Comparison of ENCODE assay signal across 21 mouse cellular contexts in genomic region chr5:137791553-137791952, GRCm38 (mm10). TPM values are rescaled to one million over a fixed set of nuclear protein-coding genes. Genes with fewer than 3 reads are reported as not detected.
DNase-seq lines count a peak whose midpoint lies in the region; ATAC-seq and TF ChIP-seq lines count a peak whose summit lies in the region.
"Had no signal": no experiment of that assay in that cellular context is flagged by ENCODE, and none has a peak within 500 bp of the region (broad histone marks: within the 10 kb centered on the region; RNA-seq: fewer than 3 reads in every experiment).

No protein-coding gene starts in this region.

- no peak for DNase-seq in gastrocnemius, adult 2 months
- no peak for DNase-seq in gastrocnemius, adult 18-20 months (ENCODE audit: low spot score)
- peak; percentile 22 for DNase-seq in kidney, postnatal 0 days (ENCODE audit: low spot score)
- DNase-seq in kidney, adult 18-20 months: no peak
- no peak for DNase-seq in midbrain, postnatal 0 days (ENCODE audit: low spot score)
- DNase-seq in midbrain, embryonic 11.5 days (ENCODE audit: low spot score, missing footprints): no peak
- DNase-seq in stomach, postnatal 0 days (ENCODE audit: low spot score): no peak
- no peak for DNase-seq in adrenal gland, postnatal 25 days
- DNase-seq: adrenal gland, postnatal 36 days; cerebellum, adult 2 months; cerebellum, postnatal 36 days; layer of hippocampus, postnatal 36 days; lung, adult 2 months; thymus, postnatal 36 days had no signal

- no peak overlapping the region for H3K27ac ChIP-seq in gastrocnemius, adult 2 months
- H3K27ac ChIP-seq in kidney, postnatal 0 days: no peak overlapping the region
- no peak overlapping the region for H3K27ac ChIP-seq in midbrain, postnatal 0 days (ENCODE audit: low read depth, low read length)
- H3K27ac ChIP-seq in midbrain, embryonic 11.5 days (ENCODE audit: low read depth, low read length): no peak overlapping the region
- H3K27ac ChIP-seq in stomach, postnatal 0 days (replicated peaks): no peak overlapping the region
- H3K27ac ChIP-seq: embryonic facial prominence, embryonic 10.5 days; forebrain, embryonic 13.5 days; heart, embryonic 15.5 days; kidney, embryonic 15.5 days; limb, embryonic 15.5 days; midbrain, embryonic 12.5 days; neural tube, embryonic 12.5 days had no signal

- H3K9ac ChIP-seq in kidney, postnatal 0 days (ENCODE audit: low read depth, low read length): no peak overlapping the region
- H3K9ac ChIP-seq in midbrain, postnatal 0 days (replicated peaks; ENCODE audit: low read length, poor library complexity, severe bottlenecking): no peak overlapping the region
- no peak overlapping the region for H3K9ac ChIP-seq in midbrain, embryonic 11.5 days (ENCODE audit: low read length)
- no peak overlapping the region for H3K9ac ChIP-seq in stomach, postnatal 0 days (ENCODE audit: low read length)
- H3K9ac ChIP-seq: forebrain, embryonic 13.5 days; heart, embryonic 15.5 days; kidney, embryonic 15.5 days; limb, embryonic 15.5 days; midbrain, embryonic 12.5 days; neural tube, embryonic 12.5 days had no signal

- H3K4me3 ChIP-seq in gastrocnemius, adult 2 months: no peak overlapping the region
- H3K4me3 ChIP-seq in kidney, postnatal 0 days (replicated peaks; ENCODE audit: low read depth, low read length): no peak overlapping the region
- H3K4me3 ChIP-seq in midbrain, postnatal 0 days (ENCODE audit: low read depth, low read length): no peak overlapping the region
- H3K4me3 ChIP-seq in midbrain, embryonic 11.5 days (ENCODE audit: low read depth, low read length): no peak overlapping the region
- H3K4me3 ChIP-seq in stomach, postnatal 0 days (ENCODE audit: low read depth, low read length): no peak overlapping the region
- H3K4me3 ChIP-seq: embryonic facial prominence, embryonic 10.5 days; forebrain, embryonic 13.5 days; heart, embryonic 15.5 days; kidney, embryonic 15.5 days; limb, embryonic 15.5 days; midbrain, embryonic 12.5 days; neural tube, embryonic 12.5 days had no signal

- H3K4me2 ChIP-seq in kidney, postnatal 0 days (ENCODE audit: low read length): no peak overlapping the region
- no peak overlapping the region for H3K4me2 ChIP-seq in midbrain, postnatal 0 days (ENCODE audit: low read depth, low read length, poor library complexity, severe bottlenecking)
- H3K4me2 ChIP-seq in midbrain, embryonic 11.5 days: no peak overlapping the region
- no peak overlapping the region for H3K4me2 ChIP-seq in stomach, postnatal 0 days (replicated peaks; ENCODE audit: low read depth)
- H3K4me2 ChIP-seq: forebrain, embryonic 13.5 days; heart, embryonic 15.5 days; kidney, embryonic 15.5 days; limb, embryonic 15.5 days; midbrain, embryonic 12.5 days; neural tube, embryonic 12.5 days had no signal

- no peak for ATAC-seq in kidney, postnatal 0 days (replicated peaks; ENCODE audit: low FRiP score, low read depth)
- no peak for ATAC-seq in midbrain, postnatal 0 days (ENCODE audit: low FRiP score)
- no peak for ATAC-seq in midbrain, embryonic 11.5 days (ENCODE audit: low FRiP score)
- ATAC-seq in stomach, postnatal 0 days (ENCODE audit: low FRiP score, low TSS enrichment): no peak
- ATAC-seq: forebrain, embryonic 13.5 days had no signal

- H3K4me1 ChIP-seq in kidney, postnatal 0 days (replicated peaks; ENCODE audit: insufficient read depth, low read length): no peaks in the 10 kb centered on the region
- H3K4me1 ChIP-seq in midbrain, postnatal 0 days (ENCODE audit: insufficient read depth, low read length): 0 out of 2 replicates have a peak, but pooled peaks cover 2% of the 10 kb centered on the region
- no peaks in the 10 kb centered on the region for H3K4me1 ChIP-seq in midbrain, embryonic 11.5 days (ENCODE audit: control insufficient read depth, insufficient read depth, low read length)
- no peaks in the 10 kb centered on the region for H3K4me1 ChIP-seq in stomach, postnatal 0 days (replicated peaks; ENCODE audit: control insufficient read depth, insufficient read depth)
- H3K4me1 ChIP-seq: neural tube, embryonic 12.5 days had no signal

- H3K27me3 ChIP-seq in kidney, postnatal 0 days (ENCODE audit: insufficient read depth, low read length): no peaks in the 10 kb centered on the region
- H3K27me3 ChIP-seq in midbrain, postnatal 0 days (ENCODE audit: insufficient read depth, low read length): no peaks in the 10 kb centered on the region
- H3K27me3 ChIP-seq in midbrain, embryonic 11.5 days (ENCODE audit: control insufficient read depth, insufficient read depth, low read length): peaks cover 2% of the 10 kb centered on the region; the same call in 1 of the 2 replicates
- H3K27me3 ChIP-seq in stomach, postnatal 0 days (ENCODE audit: control insufficient read depth, insufficient read depth, low read length): no peaks in the 10 kb centered on the region
- H3K27me3 ChIP-seq: heart, embryonic 15.5 days; kidney, embryonic 15.5 days; limb, embryonic 15.5 days; neural tube, embryonic 12.5 days had no signal

- TF ChIP-seq CTCF in gastrocnemius, adult 2 months (IDR thresholded peaks at IDR 0.05): peak; percentile 52
- TF ChIP-seq CTCF in kidney, postnatal 0 days (IDR thresholded peaks at IDR 0.05; ENCODE audit: low read depth): peak; percentile 55
- peak; percentile 59 for TF ChIP-seq CTCF in midbrain, postnatal 0 days (IDR thresholded peaks at IDR 0.05)
- TF ChIP-seq CTCF in stomach, postnatal 0 days (IDR thresholded peaks at IDR 0.05; ENCODE audit: low read depth): peak; percentile 61

- H3K36me3 ChIP-seq in kidney, postnatal 0 days (ENCODE audit: insufficient read depth, low read length): no peaks in the 10 kb centered on the region
- no peaks in the 10 kb centered on the region for H3K36me3 ChIP-seq in midbrain, postnatal 0 days (ENCODE audit: insufficient read depth, low read length)
- no peaks in the 10 kb centered on the region for H3K36me3 ChIP-seq in midbrain, embryonic 11.5 days (ENCODE audit: control insufficient read depth, insufficient read depth, low read length)
- no peaks in the 10 kb centered on the region for H3K36me3 ChIP-seq in stomach, postnatal 0 days (ENCODE audit: control insufficient read depth, insufficient read depth, low read length)
- H3K36me3 ChIP-seq: embryonic facial prominence, embryonic 10.5 days; heart, embryonic 15.5 days; kidney, embryonic 15.5 days; limb, embryonic 15.5 days; midbrain, embryonic 12.5 days; neural tube, embryonic 12.5 days had no signal

- TF ChIP-seq EP300 in stomach, postnatal 0 days (optimal IDR thresholded peaks at IDR 0.05): no peak

- intact Hi-C loops in gastrocnemius, adult 2 months (cut with DNase I): no loop called here

- no peaks in the 10 kb centered on the region for H3K9me3 ChIP-seq in kidney, postnatal 0 days (replicated peaks; ENCODE audit: low read length)
- H3K9me3 ChIP-seq in midbrain, postnatal 0 days (ENCODE audit: low read length): no peaks in the 10 kb centered on the region
- peaks cover 2% of the 10 kb centered on the region; the same call in 1 of the 2 replicates for H3K9me3 ChIP-seq in midbrain, embryonic 11.5 days (ENCODE audit: control insufficient read depth, low read length)
- no peaks in the 10 kb centered on the region for H3K9me3 ChIP-seq in stomach, postnatal 0 days (ENCODE audit: control insufficient read depth, low read length)
- H3K9me3 ChIP-seq: embryonic facial prominence, embryonic 10.5 days; forebrain, embryonic 13.5 days; heart, embryonic 15.5 days; kidney, embryonic 15.5 days; limb, embryonic 15.5 days; midbrain, embryonic 12.5 days; neural tube, embryonic 12.5 days had no signal

RNA-seq across cellular contexts. Expression of gene Zcwpw1, which starts 4.0 kb away (rescaled TPM):
- under 1 TPM; 0.20 to 0.39 TPM for total RNA-seq in gastrocnemius, adult 2 months (2021)
- under 1 TPM; 0.14 to 0.26 TPM for total RNA-seq in gastrocnemius, adult 18-20 months (2021)
- 14.5 and 15.7 TPM in 2 replicates for polyA plus RNA-seq in kidney, postnatal 0 days (2015; fragmentation: Nextera tagmentation; extraction: Ambion mirVana)
- total RNA-seq in midbrain, postnatal 0 days (2014; rRNA removed): 5.8 and 7.7 TPM in 2 replicates
- polyA plus RNA-seq in midbrain, postnatal 0 days (2015; fragmentation: Nextera tagmentation; extraction: Ambion mirVana): 9.0 and 9.4 TPM in 2 replicates
- 11.4 and 14.8 TPM in 2 replicates for polyA plus RNA-seq in midbrain, embryonic 11.5 days (2014; fragmentation: Nextera tagmentation; extraction: Ambion mirVana)
- 2.6 and 2.7 TPM in 2 replicates for polyA plus RNA-seq in stomach, postnatal 0 days (2015; fragmentation: Nextera tagmentation; extraction: Ambion mirVana)
- total RNA-seq in adrenal gland, postnatal 25 days (2021): 3.6 and 5.2 TPM in 2 replicates

RNA-seq across cellular contexts. Expression of gene Mepce, which starts 4.1 kb away (rescaled TPM):
- total RNA-seq in gastrocnemius, adult 2 months (2021): 10 to 100 TPM; 22.4 to 26.2 TPM
- 10 to 100 TPM; 24.1 to 26.1 TPM for total RNA-seq in gastrocnemius, adult 18-20 months (2021)
- polyA plus RNA-seq in kidney, postnatal 0 days (2015; fragmentation: Nextera tagmentation; extraction: Ambion mirVana): 11.6 and 12.3 TPM in 2 replicates
- 40.8 and 46.0 TPM in 2 replicates for total RNA-seq in midbrain, postnatal 0 days (2014; rRNA removed)
- 16.1 and 17.6 TPM in 2 replicates for polyA plus RNA-seq in midbrain, postnatal 0 days (2015; fragmentation: Nextera tagmentation; extraction: Ambion mirVana)
- polyA plus RNA-seq in midbrain, embryonic 11.5 days (2014; fragmentation: Nextera tagmentation; extraction: Ambion mirVana): 11.4 and 11.5 TPM in 2 replicates
- polyA plus RNA-seq in stomach, postnatal 0 days (2015; fragmentation: Nextera tagmentation; extraction: Ambion mirVana): 5.8 and 6.8 TPM in 2 replicates
- 58.3 and 66.5 TPM in 2 replicates for total RNA-seq in adrenal gland, postnatal 25 days (2021)

RNA-seq across cellular contexts. Expression of gene Ppp1r35, which starts 12.9 kb away (rescaled TPM):
- 1 to 10 TPM; 5.4 to 6.9 TPM for total RNA-seq in gastrocnemius, adult 2 months (2021)
- total RNA-seq in gastrocnemius, adult 18-20 months (2021): 1 to 10 TPM; 6.2 to 7.7 TPM
- polyA plus RNA-seq in kidney, postnatal 0 days (2015; fragmentation: Nextera tagmentation; extraction: Ambion mirVana): 28.8 and 32.4 TPM in 2 replicates
- 32.5 and 42.1 TPM in 2 replicates for total RNA-seq in midbrain, postnatal 0 days (2014; rRNA removed)
- 38.8 and 47.8 TPM in 2 replicates for polyA plus RNA-seq in midbrain, postnatal 0 days (2015; fragmentation: Nextera tagmentation; extraction: Ambion mirVana)
- 73.3 and 83.1 TPM in 2 replicates for polyA plus RNA-seq in midbrain, embryonic 11.5 days (2014; fragmentation: Nextera tagmentation; extraction: Ambion mirVana)
- polyA plus RNA-seq in stomach, postnatal 0 days (2015; fragmentation: Nextera tagmentation; extraction: Ambion mirVana): 16.8 and 17.2 TPM in 2 replicates
- total RNA-seq in adrenal gland, postnatal 25 days (2021): 30.9 and 34.0 TPM in 2 replicates

RNA-seq across cellular contexts. Expression of gene Pilra, which starts 44.5 kb away (rescaled TPM):
- total RNA-seq in gastrocnemius, adult 2 months (2021): under 1 TPM in 1 of 2 experiments, not detected in 1; 0.20 TPM
- under 1 TPM; 0.16 to 0.28 TPM for total RNA-seq in gastrocnemius, adult 18-20 months (2021)
- polyA plus RNA-seq in kidney, postnatal 0 days (2015; fragmentation: Nextera tagmentation; extraction: Ambion mirVana): 0.69 and 0.70 TPM in 2 replicates
- total RNA-seq in midbrain, postnatal 0 days (2014; rRNA removed): not detected in 2 replicates
- 0.09 and 0.29 TPM in 2 replicates for polyA plus RNA-seq in midbrain, postnatal 0 days (2015; fragmentation: Nextera tagmentation; extraction: Ambion mirVana)
- 0.18 and 0.72 TPM in 2 replicates for polyA plus RNA-seq in midbrain, embryonic 11.5 days (2014; fragmentation: Nextera tagmentation; extraction: Ambion mirVana)
- 0.64 and 1.4 TPM in 2 replicates for polyA plus RNA-seq in stomach, postnatal 0 days (2015; fragmentation: Nextera tagmentation; extraction: Ambion mirVana)
- 0.67 and 2.8 TPM in 2 replicates for total RNA-seq in adrenal gland, postnatal 25 days (2021)

RNA-seq across cellular contexts. Expression of gene Tsc22d4, which starts 46.0 kb away (rescaled TPM):
- total RNA-seq in gastrocnemius, adult 2 months (2021): 10 to 100 TPM; 43.5 to 58.6 TPM
- total RNA-seq in gastrocnemius, adult 18-20 months (2021): 10 to 100 TPM; 53.0 to 68.0 TPM
- polyA plus RNA-seq in kidney, postnatal 0 days (2015; fragmentation: Nextera tagmentation; extraction: Ambion mirVana): 107 and 110 TPM in 2 replicates
- 188 and 320 TPM in 2 replicates for total RNA-seq in midbrain, postnatal 0 days (2014; rRNA removed)
- 157 and 179 TPM in 2 replicates for polyA plus RNA-seq in midbrain, postnatal 0 days (2015; fragmentation: Nextera tagmentation; extraction: Ambion mirVana)
- polyA plus RNA-seq in midbrain, embryonic 11.5 days (2014; fragmentation: Nextera tagmentation; extraction: Ambion mirVana): 47.0 and 62.9 TPM in 2 replicates
- polyA plus RNA-seq in stomach, postnatal 0 days (2015; fragmentation: Nextera tagmentation; extraction: Ambion mirVana): 100 and 110 TPM in 2 replicates
- 86.0 and 104 TPM in 2 replicates for total RNA-seq in adrenal gland, postnatal 25 days (2021)
